Mouse (Mus musculus) A20 (cell line): ENCODE results near the gene Tmub2.

Experiments used
- DNase-seq: peaks from one replicate; pipeline ENCODE4 v3.0.0-alpha.2; 2011; ENCODE audit warnings: low read depth, low spot score

Gene Tmub2

GRCm38 (mm10) chr11:102327839-102328238, 43.1 kb downstream of the Tmub2 start:
- peak; percentile 47 for DNase-seq

- no peak for DNase-seq
Measured at GRCm38 (mm10) chr11:102329518-102329917, 44.8 kb downstream of the Tmub2 start.

DNA sequence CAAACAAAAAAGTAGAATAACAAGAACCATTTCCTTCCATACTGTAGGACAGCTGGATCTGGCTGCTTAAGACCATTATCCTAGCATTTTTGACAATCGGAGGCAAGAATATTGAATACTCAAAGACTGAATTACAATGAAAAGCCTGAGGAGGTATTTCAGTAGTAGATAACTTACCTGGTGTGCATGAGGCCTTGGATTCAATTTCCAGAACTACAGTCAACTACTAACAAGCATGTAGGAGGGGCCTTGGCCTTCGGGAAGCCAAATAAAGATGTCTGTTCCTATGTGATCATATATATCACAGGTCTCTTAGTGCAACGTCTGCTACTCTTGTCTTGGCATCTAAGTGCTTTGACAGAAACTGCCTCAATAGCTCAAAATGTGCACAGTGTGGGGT, 45.3 kb downstream of the Tmub2 start:
- DNase-seq, result no peak

- DNase-seq, result no peak
Measured at GRCm38 (mm10) chr11:102331806-102332205, 47.1 kb downstream of the Tmub2 start.

DNA sequence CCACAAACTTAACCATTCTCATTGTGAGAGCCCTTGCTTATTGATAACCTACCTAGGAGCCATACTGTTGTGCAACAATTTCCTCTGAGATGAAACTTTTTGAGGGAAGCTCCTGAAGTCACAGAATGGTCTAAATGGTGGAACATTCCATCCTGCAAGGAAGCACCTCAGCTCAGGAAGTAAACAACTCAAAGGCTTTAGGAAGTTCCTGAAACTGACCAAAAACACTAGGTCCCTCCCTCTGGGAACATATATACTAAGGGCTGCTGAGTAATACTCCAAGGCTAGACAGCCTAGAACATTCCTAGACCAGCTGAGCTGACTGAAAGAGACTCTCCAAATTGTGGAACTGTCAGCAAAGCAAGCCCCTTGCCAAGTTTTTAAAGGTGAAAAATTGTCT, 48.3 kb downstream of the Tmub2 start:
- DNase-seq, result no peak

DNA sequence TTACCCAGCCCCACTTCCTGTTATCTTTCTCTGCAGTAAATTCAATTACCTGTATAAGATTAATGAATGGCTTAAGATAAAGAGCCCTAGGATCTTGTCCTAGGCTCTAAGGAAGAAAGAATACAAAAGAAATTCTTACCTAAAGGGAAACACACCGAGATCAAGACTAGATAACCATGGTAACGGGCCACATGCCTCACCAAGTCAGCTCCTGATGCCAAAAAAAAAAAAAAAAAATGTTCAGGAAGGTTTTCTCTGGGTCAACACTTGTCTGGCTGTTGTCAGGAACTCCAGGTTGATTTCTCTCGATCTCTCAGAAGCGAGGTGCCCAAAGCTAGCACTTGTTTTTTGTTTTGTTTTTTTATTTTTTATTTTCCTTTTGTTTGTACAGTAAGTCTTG, 49.3 kb downstream of the Tmub2 start:
- no peak for DNase-seq

DNA sequence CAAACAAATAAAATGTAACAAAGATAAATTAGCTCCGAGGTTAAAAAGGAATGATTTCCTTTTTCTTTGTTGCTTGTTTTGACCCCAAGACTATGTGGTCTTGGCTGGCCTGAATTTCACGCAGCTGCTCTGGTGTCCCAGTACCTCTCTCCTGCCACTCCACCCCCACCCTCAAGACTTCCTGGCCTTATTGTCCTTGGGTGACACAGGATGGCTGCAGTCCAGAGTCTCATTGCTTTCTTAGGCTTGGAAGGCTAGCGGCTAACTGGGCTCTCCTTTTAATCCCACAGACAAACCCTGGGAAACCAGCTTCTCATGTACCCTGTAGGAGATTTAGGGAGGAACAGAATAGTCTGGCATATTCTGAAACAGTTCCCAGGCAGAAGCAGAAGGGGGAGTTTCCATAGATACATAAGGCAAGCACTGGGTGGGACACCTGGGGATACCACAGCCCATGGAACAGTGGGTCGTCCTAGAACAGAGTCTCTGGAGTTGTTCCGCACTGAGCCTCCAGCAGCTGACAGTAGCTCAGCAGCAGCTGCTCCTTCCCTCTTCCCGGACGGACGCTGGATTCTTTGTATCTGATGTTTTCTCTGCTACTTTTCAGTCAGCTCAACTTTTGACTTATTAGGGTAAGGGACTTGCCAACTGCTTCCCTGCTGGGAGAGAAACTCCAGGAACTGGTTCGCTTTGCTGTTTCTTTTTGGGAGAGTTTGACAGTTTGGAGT, 50.4 kb downstream of the Tmub2 start:
- no peak for DNase-seq

DNA sequence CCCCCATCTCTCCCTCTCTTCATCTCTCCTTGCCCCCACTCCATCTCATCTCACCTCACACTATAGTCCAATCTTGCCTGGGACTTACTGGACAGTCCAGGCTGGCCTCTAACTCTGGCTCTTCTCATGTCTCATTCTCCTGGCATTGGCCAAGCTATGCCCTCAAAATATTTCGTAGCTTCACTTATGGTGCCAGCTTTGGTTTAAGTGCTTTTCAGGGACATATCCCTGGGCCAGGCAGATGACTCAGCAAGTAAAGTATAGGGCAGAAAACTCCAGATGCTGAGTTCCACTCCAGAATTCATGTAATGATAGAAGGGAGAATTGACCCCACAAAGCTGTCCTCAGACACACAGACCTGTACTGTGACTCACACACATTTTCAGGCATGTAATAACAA, 51.5 kb downstream of the Tmub2 start:
- DNase-seq, result no peak

DNA sequence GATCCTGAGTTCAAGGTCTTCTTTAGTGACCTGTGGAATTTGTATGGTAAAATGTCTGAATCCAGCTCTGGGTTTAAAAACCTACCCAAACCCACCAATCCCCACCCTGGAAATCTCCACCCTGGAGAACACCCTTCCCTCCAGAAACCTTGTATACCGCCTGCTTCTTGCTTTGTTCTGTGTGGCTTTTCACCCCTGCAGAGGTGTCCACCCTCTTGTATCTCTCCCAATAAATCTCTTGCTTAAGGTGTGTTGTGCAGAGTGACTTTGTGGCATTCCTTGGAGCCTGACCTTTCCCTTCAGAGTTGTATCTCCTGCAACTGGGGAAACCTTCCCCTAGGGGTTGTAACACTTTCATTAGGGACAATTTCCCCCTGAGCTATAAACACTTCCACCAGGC, 53.2 kb downstream of the Tmub2 start:
- no peak for DNase-seq

DNA sequence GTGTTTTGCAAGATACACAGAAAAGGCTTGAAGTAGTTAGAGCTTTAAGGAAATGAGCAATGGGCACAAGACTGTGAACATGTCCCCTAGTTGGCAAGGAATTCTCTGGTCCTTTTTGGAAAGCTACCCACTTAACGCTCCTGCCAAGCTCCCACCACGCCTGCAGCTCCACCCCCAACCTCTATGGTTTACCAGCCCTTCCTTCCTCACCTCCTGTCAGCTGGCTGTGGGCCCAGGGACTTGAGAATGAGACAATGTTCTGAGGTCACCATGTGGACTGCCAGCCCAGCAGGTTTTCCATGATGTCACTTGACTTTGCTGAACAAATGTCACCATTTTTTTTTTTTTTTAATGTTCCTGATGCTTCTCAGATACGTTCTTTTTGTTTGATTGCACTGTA, 53.8 kb downstream of the Tmub2 start:
- no peak for DNase-seq
